Mouse (Mus musculus) CH12.LX (cell line): ENCODE data around the gene Lrrfip1.

ENCODE experiments used
- CHD2 ChIP-seq: IDR thresholded peaks from 2 replicates; pipeline ENCODE4 v1.6.1; 2011; ENCODE audit warnings: low read length, improper control_type of control experiment
- EP300 ChIP-seq: IDR thresholded peaks from 2 replicates; pipeline ENCODE4 v1.6.1; 2011; ENCODE audit warnings: low read length, improper control_type of control experiment
- ETS1 ChIP-seq: conservative IDR thresholded peaks from 2 replicates; pipeline ENCODE4 v1.6.1; 2012; ENCODE audit warnings: low read depth, mild to moderate bottlenecking, inconsistent platforms, low read length, improper control_type of control experiment, moderate library complexity
- HCFC1 ChIP-seq: IDR thresholded peaks from 2 replicates; pipeline ENCODE4 v1.6.1; 2012; ENCODE audit warnings: low read depth, mild to moderate bottlenecking, inconsistent platforms, low read length, improper control_type of control experiment
- MAX ChIP-seq: IDR thresholded peaks from 2 replicates; pipeline ENCODE4 v1.6.1; 2011; ENCODE audit warnings: low read length, improper control_type of control experiment
- PAX5 ChIP-seq: IDR thresholded peaks from 2 replicates; pipeline ENCODE4 v1.6.1; 2012; ENCODE audit warnings: low read length, inconsistent platforms, mixed read lengths
- POLR2A ChIP-seq: IDR thresholded peaks from 2 replicates; pipeline ENCODE4 v1.6.1; 2011; ENCODE audit warnings: low read depth, mild to moderate bottlenecking, improper control_type of control experiment, low read length
- ZKSCAN1 ChIP-seq: IDR thresholded peaks from 2 replicates; pipeline ENCODE4 v1.6.1; 2012; ENCODE audit warnings: low read depth, inconsistent platforms, low read length, improper control_type of control experiment, borderline replicate concordance

DNA sequence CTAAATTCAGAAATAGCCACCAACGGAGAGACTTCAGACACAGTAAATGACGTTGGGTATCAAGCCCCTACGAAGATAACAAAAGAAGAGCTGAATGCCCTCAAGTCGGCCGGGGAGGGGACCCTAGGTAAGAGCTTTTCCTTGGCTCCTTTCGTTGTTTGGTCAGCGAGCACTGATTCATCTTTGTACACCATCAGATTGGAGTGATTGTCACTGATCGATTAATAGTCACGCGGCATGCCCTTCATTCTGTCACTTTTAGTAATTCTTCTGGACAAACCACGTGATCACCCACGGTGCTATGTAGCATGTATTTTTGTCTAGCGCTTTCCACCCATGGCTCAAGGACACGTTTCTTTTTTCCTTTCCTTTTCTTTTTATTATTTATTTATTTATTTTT lies 113.6 kb downstream of the Lrrfip1 start:
- TF ChIP-seq PAX5 (no peak), ZKSCAN1 (no peak), MAX (no peak), HCFC1 (no peak), POLR2A (no peak), ETS1 (no peak), CHD2 (no peak), EP300 (no peak)
